In the genomic region with DNA sequence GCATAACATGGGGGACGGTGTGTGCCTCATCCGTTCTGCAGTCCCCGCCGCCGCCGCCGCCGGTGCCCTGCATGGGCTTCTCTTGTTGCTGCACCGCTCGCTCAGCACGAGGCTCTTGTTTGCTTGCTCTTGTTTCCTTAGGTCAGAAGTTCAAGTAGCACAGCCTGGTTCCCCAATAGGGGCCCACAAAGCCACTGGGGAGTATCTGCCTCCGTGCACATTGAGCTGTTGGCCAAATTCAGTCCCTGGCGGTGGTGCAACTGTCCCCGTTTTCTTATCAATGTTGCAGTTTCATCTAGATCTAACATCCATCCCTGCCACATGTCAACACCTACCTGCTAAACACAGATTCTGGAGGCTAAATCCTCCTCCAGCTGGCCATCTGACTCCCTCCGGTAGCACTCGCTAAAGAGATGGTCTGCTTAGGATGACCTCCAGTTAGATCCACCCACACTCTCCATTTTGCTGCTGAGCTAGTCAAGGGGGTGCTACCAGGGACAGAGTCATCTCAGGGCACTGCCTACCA, we compare ENCODE assay signal across 9 mouse cellular contexts. TPM values are rescaled to one million over a fixed set of nuclear protein-coding genes. Genes with fewer than 3 reads are reported as not detected.
A peak's percentile ranks its signal among the peaks of the same experiment; 100 is the strongest.
DNase-seq lines count a peak whose midpoint lies in the region; ATAC-seq and TF ChIP-seq lines count a peak whose summit lies in the region.
"Had no signal": no experiment of that assay in that cellular context is flagged by ENCODE, and none has a peak within 500 bp of the region (broad histone marks: within the 10 kb centered on the region; RNA-seq: fewer than 3 reads in every experiment).

No protein-coding gene starts in this region.

- no peak for TF ChIP-seq POLR2A in CH12.LX (IDR thresholded peaks at IDR 0.05; ENCODE audit: low read depth, low read length)

- no peaks in the 10 kb centered on the region for H3K9me3 ChIP-seq in CH12.LX (replicated peaks; ENCODE audit: low read length)

- no peak overlapping the region for H3K4me3 ChIP-seq in left cerebral cortex, adult 2 months
- peak overlapping the region in 1 of 3 experiments; percentile 11 for H3K4me3 ChIP-seq in CH12.LX (replicated peaks in 1 of 3; ENCODE audit: low read depth in 2 of 3, low read length in 2 of 3, poor library complexity in 1 of 3)
- H3K4me3 ChIP-seq: gastrocnemius, adult 2 months had no signal

- H3K36me3 ChIP-seq in CH12.LX (replicated peaks in 1 of 2; ENCODE audit: control insufficient read depth in 1 of 2, insufficient read depth in 1 of 2, low read length in 1 of 2) = no peaks in the 10 kb centered on the region

- H3K4me2 ChIP-seq in CH12.LX (ENCODE audit: insufficient read depth, low read depth, poor library complexity, severe bottlenecking) = no peak overlapping the region; the same call in 1 of the 2 replicates

- peak; percentile 66 for ATAC-seq in common myeloid progenitor, adult 5-6 weeks (replicated peaks; ENCODE audit: low read depth, poor library complexity, severe bottlenecking)
- ATAC-seq in megakaryocyte progenitor cell, adult 5-6 weeks (replicated peaks; ENCODE audit: poor library complexity) = peak; percentile 70

- no peak for DNase-seq in left cerebral cortex, adult 2 months (ENCODE audit: extremely low spot score in 1 of 2, low spot score in 2 of 2)
- DNase-seq in left cerebral cortex, postnatal 10 days (ENCODE audit: extremely low spot score in 1 of 2, low spot score in 2 of 2) = no peak
- DNase-seq in CH12.LX (ENCODE audit: extremely low read depth) = peak; percentile 46
- no peak for DNase-seq in layer of hippocampus, adult 11-12 months (ENCODE audit: low spot score)
- DNase-seq in embryo, embryonic 10 days (ENCODE audit: low spot score) = no peak
- DNase-seq: gastrocnemius, adult 2 months had no signal

- H3K27me3 ChIP-seq in CH12.LX (replicated peaks) = peaks cover 6% of the 10 kb centered on the region

- H3K9ac ChIP-seq in CH12.LX (ENCODE audit: insufficient read depth, low read depth) = no peak overlapping the region

- in situ Hi-C loops in CH12.LX (cut with MboI; ENCODE audit: low pct_ligation_motif_present, low pct_unique_long_range_greater_than_20kb, low sequenced_read_pairs) = no loop called here

- no peak for TF ChIP-seq EP300 in CH12.LX (IDR thresholded peaks at IDR 0.05; ENCODE audit: low read length)

- no peak for TF ChIP-seq RAD21 in CH12.LX (IDR thresholded peaks at IDR 0.05; ENCODE audit: low read depth, low read length)

- TF ChIP-seq CTCF in left cerebral cortex, adult 2 months (IDR thresholded peaks at IDR 0.05) = no peak
- no peak for TF ChIP-seq CTCF in CH12.LX (conservative IDR thresholded peaks at IDR 0.05 in 1 of 2, IDR thresholded peaks at IDR 0.05 in 1 of 2; ENCODE audit: low read depth in 2 of 2, low read length in 2 of 2)

- dilution Hi-C loops in CH12.LX (cut with MboI; ENCODE audit: extremely low pct_ligation_motif_present, extremely low pct_unique_long_range_greater_than_20kb, low sequenced_read_pairs) = no loop called here

- H3K27ac ChIP-seq in left cerebral cortex, adult 2 months = peak overlapping the region; percentile 63; the same call in 1 of the 2 replicates
- H3K27ac ChIP-seq in CH12.LX (ENCODE audit: insufficient read depth, low read depth) = no peak overlapping the region
- H3K27ac ChIP-seq: gastrocnemius, adult 2 months; macrophage had no signal

- H3K4me1 ChIP-seq in CH12.LX (ENCODE audit: control insufficient read depth in 1 of 2, insufficient read depth in 2 of 2) = peaks cover 7 to 38% of the 10 kb centered on the region in 2 experiments; a peak in 3 of 4 replicates

- H3K79me2 ChIP-seq in CH12.LX (replicated peaks; ENCODE audit: control insufficient read depth, extremely low read depth, insufficient read depth, poor library complexity, severe bottlenecking) = no peaks in the 10 kb centered on the region

- intact Hi-C loops in left cerebral cortex, adult 2 months (cut with DNase I) = no loop called here
- intact Hi-C loops in left cerebral cortex, postnatal 10 days (cut with DNase I) = no loop called here

TF ChIP-seq in CH12.LX, 34 proteins besides CTCF, POLR2A, EP300 and RAD21:
- TF ChIP-seq ETS1 (conservative IDR thresholded peaks at IDR 0.05; ENCODE audit: low read depth, low read length) (no peak), E2F4 (IDR thresholded peaks at IDR 0.05; ENCODE audit: insufficient replicate concordance, low read depth, low read length) (no peak), MYC (IDR thresholded peaks at IDR 0.05; ENCODE audit: low read depth, low read length) (no peak), ZC3H11A (IDR thresholded peaks at IDR 0.05; ENCODE audit: low read depth, low read length) (no peak), MAZ (IDR thresholded peaks at IDR 0.05; ENCODE audit: low read depth, low read length) (no peak), PAX5 (IDR thresholded peaks at IDR 0.05; ENCODE audit: low read length) (no peak), IRF4 (IDR thresholded peaks at IDR 0.05; ENCODE audit: low read depth, low read length) (no peak), CHD2 (IDR thresholded peaks at IDR 0.05; ENCODE audit: low read length) (no peak), ZMIZ1 (IDR thresholded peaks at IDR 0.05; ENCODE audit: low read depth, low read length) (no peak)

RNA-seq across cellular contexts. Expression of gene Tbc1d7, which starts 37.7 kb away (rescaled TPM):
- total RNA-seq in left cerebral cortex, adult 2 months (2021) = 10 to 100 TPM; 23.4 to 29.0 TPM
- total RNA-seq in left cerebral cortex, postnatal 10 days (2021) = 10 to 100 TPM; 35.9 to 36.0 TPM
- total RNA-seq in CH12.LX (2012; rRNA removed) (19.5 and 20.3 TPM in 2 replicates), CH12.LX (2014; rRNA removed) (20.2 and 23.4 TPM in 2 replicates)
- 32.9 and 37.3 TPM in 2 replicates for polyA plus RNA-seq in CH12.LX (2012; ENCODE audit: insufficient read length, low read depth)
- total RNA-seq in common myeloid progenitor, adult 5-6 weeks (2017) = 8.6 and 17.1 TPM in 2 replicates
- 22.8 and 28.9 TPM in 2 replicates for total RNA-seq in megakaryocyte progenitor cell, adult 5-6 weeks (2015)
- 6.5 and 6.6 TPM in 2 replicates for total RNA-seq in megakaryocyte progenitor cell, adult 5-6 weeks (2017)
